Mouse (Mus musculus) cerebellum, adult 2 months (tissue): ENCODE results near the gene Ttc5. TPM values are rescaled to one million over a fixed set of nuclear protein-coding genes. Genes with fewer than 3 reads are reported as not detected.
"Not testable (repeated sequence)": the region's sequence is repeated elsewhere in the genome, so short reads cannot be mapped to it uniquely, and the experiment has no call there.

Experiments
- DNase-seq, 2 experiments: peaks; one replicate each; pipeline ENCODE4 v3.0.0; 2021
- H3K27ac ChIP-seq: fragments of 200-500 bp; 2 replicates; pipeline ENCODE4 v1.5.1; 2012; ENCODE audit warnings: low read length, control low read depth, inconsistent platforms; ENCODE audit not compliant: insufficient read depth
- H3K27me3 ChIP-seq: fragments of 200-500 bp; 2 replicates; pipeline ENCODE4 v1.6.1; 2012; ENCODE audit warnings: inconsistent platforms, mild to moderate bottlenecking, low read length, moderate library complexity; ENCODE audit not compliant: control insufficient read depth, insufficient read depth
- H3K4me1 ChIP-seq: fragments of 200-500 bp; 2 replicates; pipeline ENCODE4 v1.6.1; 2011; ENCODE audit warnings: low read length; ENCODE audit not compliant: control insufficient read depth, insufficient read depth
- H3K4me3 ChIP-seq: fragments of 200-500 bp; replicated peaks from 2 replicates; pipeline ENCODE3; 2011; ENCODE audit warnings: mild to moderate bottlenecking, low read depth, low read length, control low read depth; ENCODE audit not compliant: insufficient read depth
- CTCF ChIP-seq: fragments of 200-500 bp; IDR thresholded peaks from 2 replicates; pipeline ENCODE4 v1.5.1; 2011; ENCODE audit warnings: low read depth, mild to moderate bottlenecking, control low read depth, low read length, moderate library complexity, borderline replicate concordance; ENCODE audit not compliant: insufficient read depth
- POLR2A ChIP-seq: fragments of 200-500 bp; IDR thresholded peaks from 2 replicates; pipeline ENCODE4 v1.6.1; 2011; ENCODE audit warnings: low read length, control low read depth, borderline replicate concordance; ENCODE audit not compliant: insufficient read depth
- WGBS: fragments of 180-500 bp; shearing (Covaris S2); methylation state at CpG from one replicate; pipeline ENCODE4 v1.1.7; 2018; 5-methylcytosine and 5-hydroxymethylcytosine counted together
- polyA plus RNA-seq: library from polyadenylated mRNA; depleted of rRNA; stranded (reverse); fragments of >200 nt; gene quantifications from 2 replicates; pipeline ENCODE4 v1.2.3, GENCODE M21; 2012; rRNA removed

Gene Ttc5
- polyA plus RNA-seq, 1 experiment = 60.6 TPM

DNA sequence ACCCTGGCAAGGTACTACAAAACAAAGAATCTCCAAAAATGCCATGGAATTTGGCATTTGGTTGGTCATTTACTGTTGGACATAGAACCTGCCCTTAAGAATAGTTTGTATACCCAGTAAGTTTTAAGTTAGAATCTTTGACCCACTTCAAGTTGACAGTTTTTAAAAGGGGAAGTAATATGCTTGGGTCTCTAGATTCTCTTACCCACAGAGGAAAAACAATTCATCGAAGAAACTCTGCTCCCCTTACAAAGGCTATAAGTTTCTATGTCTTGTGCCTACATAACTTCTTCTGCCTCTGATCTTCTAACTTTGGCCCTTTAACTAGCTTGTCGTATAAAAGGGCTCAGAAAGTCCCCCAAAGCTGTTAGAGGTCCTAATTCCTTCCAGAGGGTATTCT is 45.0 kb downstream of the Ttc5 start:
- 68% methylated on average over 2 of the region's 2 CpGs for WGBS
- TF ChIP-seq POLR2A = no peak
- TF ChIP-seq CTCF = no peak
- H3K27me3 ChIP-seq = no peaks in the 10 kb centered on the region
- no peak for DNase-seq
- H3K4me1 ChIP-seq = no peaks in the 10 kb centered on the region
- no peak overlapping the region for H3K27ac ChIP-seq
- no peak overlapping the region for H3K4me3 ChIP-seq

GRCm38 (mm10) chr14:50722371-50722770 is 62.9 kb downstream of the Ttc5 start:
- H3K27ac ChIP-seq, H3K4me1 ChIP-seq, H3K4me3 ChIP-seq, DNase-seq, H3K27me3 ChIP-seq: not testable (repeated sequence)
- WGBS = 86% methylated on average over 3 of the region's 4 CpGs

DNA sequence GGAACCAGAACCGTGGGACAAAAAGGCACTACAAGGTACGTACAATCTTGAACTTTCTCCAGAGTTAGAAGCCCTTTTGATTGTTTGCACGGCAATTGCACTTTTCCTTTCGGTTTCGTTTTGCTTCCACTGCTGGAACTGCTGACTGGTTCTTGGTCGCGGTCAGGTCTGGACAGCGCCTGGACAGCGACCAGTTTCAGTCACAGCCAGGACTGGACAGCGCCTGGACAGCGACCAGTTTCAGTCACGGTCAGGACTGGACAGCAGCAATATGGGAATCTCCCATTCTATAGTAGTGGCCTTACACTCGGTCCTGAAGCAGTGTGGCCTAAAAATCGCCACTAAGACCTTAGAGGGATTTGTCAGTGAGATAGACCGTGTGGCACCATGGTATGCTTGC is 65.4 kb downstream of the Ttc5 start:
- not testable (repeated sequence) for H3K27ac ChIP-seq, H3K4me3 ChIP-seq, H3K27me3 ChIP-seq, H3K4me1 ChIP-seq, DNase-seq
- WGBS = 92% methylated on average over 15 of the region's 15 CpGs

Other genes with a start within 250 kb of the Ttc5 start
- not detected in 2 replicates for gene Olfr744, start 170.6 kb downstream of the Ttc5 start, polyA plus RNA-seq
- not detected in 2 replicates for gene Olfr745, start 146.1 kb downstream of the Ttc5 start, polyA plus RNA-seq
- gene Olfr746, start 138.4 kb downstream of the Ttc5 start, polyA plus RNA-seq = not detected in 2 replicates
- gene Olfr747, start 92.3 kb downstream of the Ttc5 start, polyA plus RNA-seq = not detected in 2 replicates
- not detected in 2 replicates for gene Olfr748, start 78.1 kb downstream of the Ttc5 start, polyA plus RNA-seq
- not detected in 2 replicates for gene Olfr749, start 40.4 kb downstream of the Ttc5 start, polyA plus RNA-seq
- not detected in 2 replicates for gene Ccnb1ip1, start 22.2 kb upstream of the Ttc5 start, polyA plus RNA-seq
- 61.2 and 62.2 TPM in 2 replicates for gene Parp2, start 22.3 kb upstream of the Ttc5 start, polyA plus RNA-seq
- 6.4 and 8.4 TPM in 2 replicates for gene Tep1, start 85.0 kb upstream of the Ttc5 start, polyA plus RNA-seq
- 34.1 and 35.4 TPM in 2 replicates for gene Klhl33, start 112.0 kb upstream of the Ttc5 start, polyA plus RNA-seq
- gene Osgep, start 139.4 kb upstream of the Ttc5 start, polyA plus RNA-seq = 65.1 and 70.3 TPM in 2 replicates
- 48.5 and 49.7 TPM in 2 replicates for gene Apex1, start 139.4 kb upstream of the Ttc5 start, polyA plus RNA-seq
- gene Pip4p1, start 145.3 kb upstream of the Ttc5 start, polyA plus RNA-seq = 204 and 212 TPM in 2 replicates
- 21.0 and 25.1 TPM in 2 replicates for gene Pnp, start 145.6 kb upstream of the Ttc5 start, polyA plus RNA-seq
- gene Gm49342, start 159.0 kb upstream of the Ttc5 start, polyA plus RNA-seq = 22.2 and 23.9 TPM in 2 replicates
- gene Pnp2, start 170.5 kb upstream of the Ttc5 start, polyA plus RNA-seq = 0.98 and 1.0 TPM in 2 replicates
- gene Rnase10, start 222.2 kb upstream of the Ttc5 start, polyA plus RNA-seq = not detected in 2 replicates